Mouse (Mus musculus) frontal cortex, adult 2 months (tissue): ENCODE data around the gene H2-T22. TPM values are rescaled to one million over a fixed set of nuclear protein-coding genes. Genes with fewer than 3 reads are reported as not detected.

Experiments
- DNase-seq, 2 experiments: peaks; one replicate each; pipeline ENCODE4 v3.0.0; 2022; ENCODE audit warnings: low spot score in 1 of 2; ENCODE audit errors: extremely low spot score in 1 of 2
- polyA plus RNA-seq: library from polyadenylated mRNA; depleted of rRNA; stranded (reverse); fragments of >200 nt; gene quantifications from 2 replicates; pipeline ENCODE4 v1.2.3, GENCODE M21; 2012; rRNA removed

The H2-T22 gene
- polyA plus RNA-seq, 1 experiment, result 23.0 TPM

- DNase-seq, result no peak
Measured at GRCm38 (mm10) chr17:35999356-35999755, 43.2 kb downstream of the H2-T22 start.

GRCm38 (mm10) chr17:35998545-35999305 is 43.8 kb downstream of the H2-T22 start:
- DNase-seq, result no peak

DNA sequence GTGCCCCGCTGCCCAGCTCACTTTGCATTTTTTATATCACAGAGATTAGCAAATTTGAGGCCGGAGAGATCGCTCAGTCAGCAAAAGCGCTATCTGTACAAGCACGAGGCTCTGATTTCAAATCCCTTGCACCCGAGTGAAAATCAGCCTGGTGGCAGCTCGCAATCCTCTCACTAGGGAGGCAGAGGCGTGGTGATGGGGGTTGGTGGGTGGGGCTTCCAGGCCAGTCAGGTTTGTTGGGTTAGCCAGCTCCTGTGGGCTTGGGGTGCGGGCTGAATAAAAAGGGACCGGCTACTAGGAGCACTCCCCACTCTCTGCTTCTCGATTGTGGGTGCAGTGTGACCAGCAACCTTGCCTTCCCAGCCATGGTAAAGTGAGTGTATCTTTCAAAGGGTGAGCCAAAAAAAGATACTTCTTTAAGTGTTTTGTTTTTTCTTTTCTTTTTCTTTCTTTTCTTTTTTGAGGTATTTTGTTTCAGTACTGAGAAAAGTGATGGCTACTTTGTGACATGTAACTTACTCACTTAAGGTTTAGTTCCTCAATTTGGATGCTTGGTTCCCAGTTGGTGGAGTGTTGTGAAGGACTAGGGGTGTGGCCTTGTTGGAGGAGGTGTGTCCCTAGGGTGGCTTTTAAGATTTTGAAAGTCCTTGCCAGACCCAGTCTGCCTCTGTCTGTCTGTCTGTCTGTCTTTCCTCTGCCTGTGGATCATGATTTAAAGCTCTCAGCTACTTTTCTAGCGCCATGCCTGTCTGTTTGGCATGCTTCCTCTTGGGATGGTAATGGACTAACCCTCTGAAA is 44.6 kb downstream of the H2-T22 start:
- no peak for DNase-seq

DNA sequence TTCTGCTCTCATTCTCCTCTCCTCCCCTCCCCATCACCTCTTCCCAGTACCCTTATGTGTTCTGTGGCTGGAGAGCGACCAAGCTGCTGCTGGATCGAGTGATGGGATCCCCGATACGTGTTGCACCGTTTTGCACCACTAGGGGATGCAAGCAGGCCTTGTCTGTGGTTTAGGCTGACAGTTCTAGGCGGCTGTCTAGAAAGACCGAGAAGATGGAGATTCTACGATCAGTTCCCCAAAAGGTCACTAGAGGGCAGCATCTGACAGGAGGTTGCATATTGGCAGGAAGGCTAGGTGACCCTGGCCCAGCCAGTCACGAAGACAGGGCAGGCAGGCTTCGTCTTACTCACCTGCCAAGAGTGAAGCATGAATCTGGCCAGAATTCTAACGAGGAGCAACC is 45.6 kb downstream of the H2-T22 start:
- peak; percentile 90 to 100 for DNase-seq

- no peak for DNase-seq
Measured at GRCm38 (mm10) chr17:35994879-35995240, 47.7 kb downstream of the H2-T22 start.

GRCm38 (mm10) chr17:35994175-35994878 is 48.2 kb downstream of the H2-T22 start:
- DNase-seq, result peak; percentile 73 to 89

DNA sequence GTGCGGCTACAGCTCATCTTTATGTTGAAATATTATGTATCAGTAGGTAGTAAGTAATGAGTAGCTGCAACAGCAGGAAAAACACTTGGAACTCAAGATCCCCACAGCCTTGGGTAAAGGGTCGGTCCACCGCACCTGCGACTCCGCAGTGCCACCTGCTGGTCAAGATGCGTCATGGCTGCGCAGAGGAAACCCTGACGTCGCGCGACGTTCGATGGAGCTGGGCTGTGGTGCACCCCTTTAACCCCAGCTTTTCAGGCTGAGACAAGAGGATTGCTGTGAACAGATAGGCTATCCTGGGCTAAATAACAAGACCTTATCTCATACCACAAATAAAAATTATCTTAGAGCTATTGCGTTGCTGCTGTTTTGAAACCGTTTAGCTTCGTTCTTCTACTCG is 48.9 kb downstream of the H2-T22 start:
- peak; percentile 52 to 83 for DNase-seq

GRCm38 (mm10) chr17:35991781-35992180 is 50.8 kb downstream of the H2-T22 start:
- no peak for DNase-seq

Other genes starting within 250 kb of the H2-T22 start
- gene Ier3, start 221.1 kb downstream of the H2-T22 start, polyA plus RNA-seq, result 11.2 and 14.5 TPM in 2 replicates
- 178 and 209 TPM in 2 replicates for gene Flot1, start 219.5 kb downstream of the H2-T22 start, polyA plus RNA-seq
- 447 and 519 TPM in 2 replicates for gene Tubb5, start 204.4 kb downstream of the H2-T22 start, polyA plus RNA-seq
- 9.9 and 11.0 TPM in 2 replicates for gene Mdc1, start 201.2 kb downstream of the H2-T22 start, polyA plus RNA-seq
- 8.8 and 9.0 TPM in 2 replicates for gene Nrm, start 181.4 kb downstream of the H2-T22 start, polyA plus RNA-seq
- 12.6 and 13.0 TPM in 2 replicates for gene Ppp1r18, start 177.2 kb downstream of the H2-T22 start, polyA plus RNA-seq
- gene Dhx16, start 162.9 kb downstream of the H2-T22 start, polyA plus RNA-seq, result 42.6 and 50.6 TPM in 2 replicates
- 107 and 119 TPM in 2 replicates for gene 2310061I04Rik, start 145.3 kb downstream of the H2-T22 start, polyA plus RNA-seq
- gene Atat1, start 132.7 kb downstream of the H2-T22 start, polyA plus RNA-seq, result 103 and 109 TPM in 2 replicates
- gene Mrps18b, start 126.4 kb downstream of the H2-T22 start, polyA plus RNA-seq, result 54.6 and 55.9 TPM in 2 replicates
- 39.2 and 39.3 TPM in 2 replicates for gene Ppp1r10, start 126.3 kb downstream of the H2-T22 start, polyA plus RNA-seq
- gene Abcf1, start 73.0 kb downstream of the H2-T22 start, polyA plus RNA-seq, result 96.8 and 101 TPM in 2 replicates
- 132 and 136 TPM in 2 replicates for gene Gnl1, start 62.9 kb downstream of the H2-T22 start, polyA plus RNA-seq
- gene Prr3, start 62.5 kb downstream of the H2-T22 start, polyA plus RNA-seq, result 53.1 and 53.2 TPM in 2 replicates
- 2.0 TPM in 2 replicates for gene H2-T24, start 22.2 kb downstream of the H2-T22 start, polyA plus RNA-seq
- 19.8 and 22.8 TPM in 2 replicates for gene H2-T23, start 9.9 kb downstream of the H2-T22 start, polyA plus RNA-seq
- gene Gm6034, start 214 bp upstream of the H2-T22 start, polyA plus RNA-seq, result not detected in 2 replicates
- 0.18 and 0.99 TPM in 2 replicates for gene Gm11127, start 15.6 kb upstream of the H2-T22 start, polyA plus RNA-seq
- 0.06 TPM in 1 of 2 replicates, not detected in the other for gene Gm19684, start 78.9 kb upstream of the H2-T22 start, polyA plus RNA-seq
- gene Gm7030, start 86.7 kb upstream of the H2-T22 start, polyA plus RNA-seq, result not detected in 2 replicates
- not detected in 2 replicates for gene Gm8909, start 125.8 kb upstream of the H2-T22 start, polyA plus RNA-seq
- not detected in 2 replicates for gene H2-T3, start 147.5 kb upstream of the H2-T22 start, polyA plus RNA-seq
- 60.3 and 67.4 TPM in 2 replicates for gene Rpp21, start 215.3 kb upstream of the H2-T22 start, polyA plus RNA-seq
- 34.0 and 39.7 TPM in 2 replicates for gene Trim39, start 229.5 kb upstream of the H2-T22 start, polyA plus RNA-seq
- gene H2-M10.2, start 243.7 kb upstream of the H2-T22 start, polyA plus RNA-seq, result not detected in 2 replicates